Mouse (Mus musculus): ENCODE measurements at regions not wholly inside any gene's neighbourhood (a gene's known extent, or its start where the extent isn't known, plus 50 kb on each side); places are given as distances from the start of the nearest gene placed in this dataset.

DNA sequence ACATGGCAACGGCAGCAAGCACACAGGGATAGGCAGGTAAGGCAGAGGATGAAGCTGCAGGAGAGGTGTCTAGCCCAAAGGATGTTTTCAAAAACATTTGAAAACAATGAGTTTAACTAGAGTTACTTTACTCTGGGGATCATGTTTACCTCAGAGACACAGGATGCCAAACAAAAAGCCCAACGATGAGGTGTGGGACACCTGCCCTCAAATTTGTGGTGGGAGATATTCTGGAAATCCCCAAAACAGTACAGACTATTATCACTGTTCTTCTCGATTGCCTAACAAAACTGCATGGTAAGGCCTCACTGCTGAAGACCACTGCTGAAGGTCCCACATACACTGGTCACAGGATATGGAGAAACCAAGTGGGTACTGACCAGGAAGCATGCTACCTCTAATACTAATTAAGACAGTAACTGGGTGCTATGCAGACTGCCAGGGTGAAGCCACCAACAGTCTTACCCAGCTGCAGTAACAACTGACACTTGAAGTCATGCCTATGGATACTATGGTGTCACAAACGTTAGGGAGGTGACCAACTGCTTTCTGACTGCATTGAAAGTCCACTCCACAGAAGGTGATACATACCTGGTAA is 197.1 kb upstream of the Mkln1 start:
- no peak for DNase-seq

DNA sequence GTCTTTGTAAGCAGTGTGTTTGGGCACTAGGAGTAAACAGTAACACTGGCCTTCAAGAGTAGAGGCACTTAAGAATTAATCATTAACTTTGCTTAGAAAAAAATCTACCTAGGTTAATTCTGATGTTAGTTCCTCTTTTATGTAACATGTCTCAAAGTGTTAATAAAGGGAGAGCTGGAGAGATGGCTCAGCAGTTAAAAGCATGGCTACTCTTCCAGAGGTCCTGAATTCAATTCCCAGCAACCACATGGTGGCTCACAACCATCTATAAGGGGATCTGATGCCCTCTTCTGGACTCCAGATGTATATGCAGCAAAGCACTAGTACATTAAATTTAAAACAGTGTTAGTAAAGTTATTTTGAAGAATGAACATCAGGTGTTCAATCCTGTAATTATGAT is 195.9 kb upstream of the Mkln1 start:
- no peak for DNase-seq

DNA sequence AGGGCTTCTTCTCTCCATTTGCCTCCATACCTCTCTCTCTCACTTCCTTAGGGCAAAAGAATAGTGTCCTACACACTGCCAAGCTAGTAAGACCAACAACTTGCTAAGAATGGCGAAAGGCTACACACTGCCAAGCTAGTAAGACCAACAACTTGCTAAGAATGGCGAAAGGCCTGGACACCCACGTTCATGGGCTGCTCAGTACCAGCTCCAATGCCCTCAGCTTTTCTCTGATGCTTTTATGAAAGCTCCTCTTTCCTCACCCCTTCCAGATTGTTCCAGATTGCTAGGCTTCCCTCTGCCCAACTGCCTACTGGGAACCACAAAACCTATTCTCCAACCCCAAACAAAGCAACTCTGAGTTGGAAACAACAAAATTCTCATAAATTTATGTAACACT is 194.1 kb upstream of the Mkln1 start:
- DNase-seq, result no peak

DNA sequence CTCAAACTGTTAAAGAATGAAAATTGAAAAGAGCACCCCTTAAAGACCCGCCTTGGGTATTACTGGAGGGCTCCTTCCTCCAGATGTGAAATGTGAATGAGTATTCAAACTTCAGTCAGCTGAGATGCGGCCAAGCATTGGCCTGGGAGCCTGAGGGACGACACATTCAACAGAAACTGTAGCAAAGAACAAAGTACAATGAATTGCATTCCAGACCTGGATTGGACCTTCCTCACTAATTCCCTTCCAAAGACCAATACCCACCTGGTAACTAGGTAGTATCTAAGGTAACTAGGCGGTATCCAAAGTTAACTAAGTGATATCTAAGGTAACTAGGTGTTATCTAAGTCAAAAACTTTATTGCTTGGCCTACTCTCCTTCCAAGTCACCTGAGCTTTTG is 193.7 kb upstream of the Mkln1 start:
- DNase-seq, result no peak

DNA sequence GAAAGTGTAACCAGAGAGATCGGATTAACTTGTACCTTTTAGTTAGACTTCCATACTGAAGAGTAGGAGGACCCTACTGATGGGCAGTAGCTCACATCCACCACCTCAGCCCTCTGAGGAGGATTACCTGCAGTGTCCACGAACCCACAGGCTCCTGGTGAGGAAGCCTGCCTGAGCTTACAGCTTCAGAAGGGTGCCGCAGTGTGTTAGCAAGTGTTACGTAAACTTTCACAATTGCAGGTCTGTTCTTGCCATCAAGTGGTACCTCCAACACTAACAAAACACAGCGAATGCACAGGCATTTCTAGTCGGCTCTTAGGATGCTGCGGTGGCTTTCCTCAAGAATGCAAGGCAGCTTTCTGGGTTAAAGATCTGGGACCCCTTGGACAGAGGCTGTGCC is 192.4 kb upstream of the Mkln1 start:
- no peak for DNase-seq

DNA sequence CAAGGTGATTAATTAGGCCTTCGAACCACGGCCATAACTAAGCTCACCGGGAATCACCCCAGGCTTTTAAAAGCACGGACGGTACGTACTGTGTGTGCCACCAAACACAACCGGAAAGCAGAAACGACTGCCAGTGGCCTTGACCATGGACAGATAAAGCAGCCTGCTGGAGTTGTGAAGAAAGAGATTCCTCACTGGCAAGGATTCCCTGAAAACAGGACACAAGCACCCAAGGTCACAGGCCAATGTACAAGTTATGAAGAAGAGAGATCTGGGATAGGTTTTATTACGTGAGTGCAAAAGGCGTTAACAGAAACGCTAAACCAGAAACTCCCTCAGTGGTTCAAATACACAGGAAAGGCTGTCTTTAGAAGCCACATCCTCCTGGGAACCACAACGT is 191.3 kb upstream of the Mkln1 start:
- DNase-seq, result no peak

DNA sequence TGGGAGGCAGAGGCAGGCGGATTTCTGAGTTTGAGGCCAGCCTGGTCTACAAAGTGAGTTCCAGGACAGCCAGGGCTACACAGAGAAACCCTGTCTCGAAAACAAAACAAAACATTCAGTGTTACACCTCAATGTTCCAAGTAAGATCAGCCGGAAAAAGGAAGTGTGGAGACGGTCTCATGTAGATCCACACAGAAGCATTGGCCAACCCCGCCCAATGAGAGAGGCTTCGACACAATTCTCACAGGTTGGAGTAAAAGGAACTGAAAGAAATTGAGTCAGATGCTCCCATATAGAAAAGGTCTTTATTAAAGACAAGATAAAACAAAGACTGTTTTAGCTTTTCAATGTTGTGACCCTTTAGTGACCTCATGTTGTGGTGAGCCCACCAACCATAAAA is 190.3 kb upstream of the Mkln1 start:
- no peak for DNase-seq

DNA sequence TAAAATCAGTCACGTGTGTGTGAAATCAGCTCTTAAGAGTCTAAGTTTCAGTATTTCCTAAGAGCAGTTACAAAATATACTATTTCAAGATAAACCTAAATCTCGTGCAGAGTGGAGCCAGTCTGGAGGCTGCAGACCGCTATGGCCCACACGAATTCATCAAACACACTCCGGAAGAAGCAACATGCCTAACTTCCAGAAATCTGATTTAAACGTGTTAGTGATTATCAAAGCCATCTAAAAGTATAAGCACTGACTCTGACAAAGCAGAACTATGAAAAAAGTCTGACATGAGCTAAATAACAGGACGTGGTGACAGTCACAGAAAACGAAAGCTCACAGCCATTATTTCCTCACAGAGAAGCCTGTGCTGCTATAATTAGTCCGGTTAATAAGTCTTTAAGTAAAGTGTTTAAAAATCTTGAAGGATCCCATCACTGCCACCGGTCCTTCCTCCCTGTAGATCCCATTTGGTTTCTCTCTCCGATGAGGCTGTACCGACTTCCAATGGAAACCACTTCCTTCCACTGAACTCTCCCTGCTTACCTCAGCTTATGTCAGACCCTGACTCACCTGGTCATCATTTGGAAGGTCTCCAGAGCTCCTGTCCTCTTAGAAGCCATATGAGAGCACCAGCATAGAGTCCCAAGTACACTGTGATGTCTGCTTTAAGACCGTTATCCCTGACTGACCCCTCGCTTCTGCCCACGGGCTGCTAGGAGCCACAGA is 189.0 kb upstream of the Mkln1 start:
- DNase-seq, result no peak

DNA sequence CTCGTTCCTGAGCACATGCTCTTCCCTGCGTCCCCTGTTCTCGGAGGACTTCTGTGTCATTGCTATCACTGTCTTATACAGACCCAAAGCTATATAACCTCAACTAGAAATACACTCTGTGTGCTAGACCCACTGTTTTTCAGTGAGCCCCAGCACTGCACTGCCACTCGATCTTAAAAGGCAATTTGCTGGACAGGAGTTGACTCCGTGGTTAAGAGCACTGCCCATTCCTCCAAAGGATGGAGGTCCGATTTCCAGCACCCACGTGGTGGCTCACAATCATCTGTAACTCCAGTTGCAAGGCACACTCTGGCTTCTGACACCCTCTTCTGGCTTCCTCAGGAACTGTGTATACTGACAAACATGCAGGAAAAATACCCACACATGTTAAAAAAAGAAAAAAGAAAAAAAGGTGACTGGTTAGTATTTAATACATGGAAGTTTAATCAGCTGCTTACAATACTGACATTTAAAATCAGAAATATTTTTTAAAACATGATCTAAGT is 188.3 kb upstream of the Mkln1 start:
- no peak for DNase-seq

DNA sequence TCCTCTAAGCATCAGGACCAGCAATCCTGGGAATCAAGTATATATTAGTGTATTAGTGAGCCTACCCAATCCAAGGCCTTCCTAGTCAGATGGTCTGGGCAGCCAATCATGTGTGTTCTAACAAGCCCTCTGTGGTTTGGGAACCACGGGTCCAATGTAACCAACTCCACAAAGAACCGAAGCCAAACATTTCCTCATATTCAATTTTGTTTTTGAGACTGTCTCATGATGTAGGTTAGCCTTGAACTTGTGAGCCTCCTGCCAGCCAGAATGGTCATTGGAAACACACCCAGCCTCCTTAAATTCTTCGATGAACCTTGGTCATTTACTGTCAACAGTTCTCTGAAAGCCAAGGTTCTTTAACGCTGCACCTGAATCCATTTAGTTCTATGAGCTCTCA is 187.4 kb upstream of the Mkln1 start:
- DNase-seq, result no peak

DNA sequence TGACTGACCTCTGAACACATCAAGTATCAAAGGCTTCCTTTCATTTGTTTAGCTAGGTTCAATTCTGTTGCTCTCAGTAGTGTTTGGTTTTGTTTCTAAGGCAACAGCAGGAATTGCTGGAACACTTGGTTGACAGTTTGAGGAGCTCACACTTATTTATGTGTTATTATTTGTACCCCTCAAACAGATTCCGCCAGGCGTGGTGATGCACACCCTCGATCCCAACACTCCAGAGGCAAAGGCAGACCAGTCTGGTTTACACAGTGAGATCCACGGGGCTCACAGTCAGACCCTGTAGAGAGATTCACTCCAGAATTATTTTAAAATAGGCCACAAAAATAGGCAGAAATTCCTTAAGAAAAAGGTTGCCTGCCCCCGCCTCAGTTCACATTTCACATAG is 186.9 kb upstream of the Mkln1 start:
- DNase-seq, result no peak

DNA sequence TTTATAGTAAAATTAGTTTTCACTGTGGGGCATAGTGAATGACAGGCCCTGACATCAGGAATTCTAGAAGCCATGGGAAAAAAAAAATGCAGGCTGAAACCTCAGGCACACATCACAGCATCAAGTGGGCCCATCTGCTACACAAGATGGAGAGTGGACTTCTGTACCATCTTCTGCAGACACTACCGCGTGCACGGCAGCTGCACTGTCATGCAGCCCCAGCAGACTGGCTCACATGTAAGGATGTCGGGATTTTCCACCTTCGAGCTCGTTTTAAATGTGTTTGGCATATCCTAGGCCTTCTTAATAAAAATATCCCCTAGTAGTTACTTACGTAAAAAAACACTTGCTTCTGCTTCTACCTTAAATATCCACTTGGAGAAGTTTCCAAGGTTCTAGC is 186.5 kb upstream of the Mkln1 start:
- DNase-seq, result no peak

DNA sequence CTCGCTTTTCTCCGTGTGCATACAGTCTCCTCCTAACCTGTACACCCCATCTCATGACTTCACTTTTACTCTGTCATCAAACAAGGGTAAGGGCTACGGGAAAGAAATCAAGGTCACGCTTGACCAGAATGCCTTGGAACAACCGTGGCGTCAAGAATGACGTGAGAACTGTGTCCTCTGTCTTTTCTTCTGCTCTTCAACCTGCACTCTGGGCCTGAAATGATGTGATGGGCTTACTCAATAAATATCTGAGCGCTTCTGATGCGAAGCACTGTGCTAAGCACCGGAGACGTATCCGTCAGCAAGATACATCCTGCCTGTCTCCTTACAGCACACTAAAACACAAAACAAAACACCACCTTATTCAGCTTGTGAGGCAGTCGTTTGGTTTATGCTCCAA is 185.8 kb upstream of the Mkln1 start:
- no peak for DNase-seq

DNA sequence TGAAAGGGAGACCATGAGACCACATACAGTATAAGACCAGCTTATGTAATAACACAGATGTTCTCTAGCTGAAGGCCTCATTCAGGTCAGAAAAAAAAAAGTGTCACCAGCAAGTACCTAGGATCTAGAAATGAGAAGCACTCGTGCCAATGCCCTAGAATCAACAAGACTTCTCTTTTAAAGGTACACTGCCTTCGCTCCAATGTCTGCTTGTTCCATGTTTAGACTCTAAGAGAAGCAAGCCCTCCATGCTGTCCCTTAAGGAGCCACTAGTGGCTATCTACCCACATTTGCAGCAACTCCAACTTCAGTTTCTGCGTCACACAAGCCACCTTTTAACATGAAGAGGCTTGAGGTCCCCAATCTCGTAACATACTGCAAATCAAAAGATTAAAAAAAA is 185.4 kb upstream of the Mkln1 start:
- no peak for DNase-seq

DNA sequence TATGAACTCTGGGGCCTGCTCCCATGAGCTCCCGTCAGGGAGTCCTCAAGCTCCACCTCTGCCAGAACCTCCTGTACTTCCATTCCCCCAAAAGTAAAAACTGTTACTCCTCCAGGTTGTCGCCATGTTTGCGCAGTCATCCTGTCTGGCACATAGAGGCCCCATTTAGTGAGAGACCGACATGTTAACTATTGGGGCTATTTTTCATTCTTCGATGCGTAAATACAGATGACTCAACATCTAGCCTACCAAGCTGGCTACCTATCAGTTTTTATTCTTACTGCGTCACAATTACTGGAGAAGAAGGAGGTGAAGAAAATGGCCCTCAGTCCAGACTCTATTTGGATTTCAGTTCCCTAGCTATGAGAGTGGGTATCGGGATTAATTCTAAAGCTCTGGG is 182.9 kb upstream of the Mkln1 start:
- DNase-seq, result no peak

DNA sequence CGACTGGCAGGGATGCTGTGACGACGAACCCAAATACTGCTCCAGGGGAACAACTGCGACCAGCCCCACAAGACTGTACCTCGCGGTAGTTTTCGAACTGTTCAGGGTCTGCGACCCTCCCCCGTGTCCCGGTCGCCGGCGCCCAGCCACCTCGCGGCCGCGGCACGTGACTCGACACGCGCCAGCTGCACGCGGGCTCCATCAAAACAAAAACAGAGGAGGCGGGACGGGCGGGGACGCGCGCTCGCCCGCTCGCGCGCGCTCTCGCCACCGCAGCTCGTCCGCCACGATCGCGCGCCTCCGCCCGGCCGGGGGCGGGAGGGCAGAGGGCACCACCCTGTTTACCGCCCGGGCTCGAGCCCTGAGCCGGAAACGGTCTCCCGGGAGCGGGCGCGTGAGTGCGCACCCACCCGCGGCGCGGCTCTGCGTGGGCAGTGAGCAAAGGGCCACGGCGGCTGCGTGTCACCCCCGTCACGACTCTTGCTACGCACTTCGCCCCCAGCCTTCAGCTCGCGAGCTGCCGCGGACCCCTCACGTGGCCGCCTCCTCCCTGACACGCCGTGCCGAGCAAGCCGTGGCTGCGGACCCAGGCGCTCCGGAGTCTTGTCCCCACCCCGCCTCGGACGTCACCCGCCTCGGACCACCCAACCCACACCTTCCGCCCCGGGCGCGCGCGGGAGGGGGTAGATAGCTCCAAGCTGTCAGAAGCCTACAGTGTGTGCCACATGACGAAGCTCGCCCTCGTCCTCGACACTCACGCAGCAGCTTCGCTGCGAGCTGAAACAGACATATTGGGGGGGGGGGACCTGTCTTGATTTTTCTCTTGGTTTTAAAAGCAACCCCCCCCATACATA is 182.1 kb upstream of the Mkln1 start:
- peak; percentile 92 for DNase-seq

DNA sequence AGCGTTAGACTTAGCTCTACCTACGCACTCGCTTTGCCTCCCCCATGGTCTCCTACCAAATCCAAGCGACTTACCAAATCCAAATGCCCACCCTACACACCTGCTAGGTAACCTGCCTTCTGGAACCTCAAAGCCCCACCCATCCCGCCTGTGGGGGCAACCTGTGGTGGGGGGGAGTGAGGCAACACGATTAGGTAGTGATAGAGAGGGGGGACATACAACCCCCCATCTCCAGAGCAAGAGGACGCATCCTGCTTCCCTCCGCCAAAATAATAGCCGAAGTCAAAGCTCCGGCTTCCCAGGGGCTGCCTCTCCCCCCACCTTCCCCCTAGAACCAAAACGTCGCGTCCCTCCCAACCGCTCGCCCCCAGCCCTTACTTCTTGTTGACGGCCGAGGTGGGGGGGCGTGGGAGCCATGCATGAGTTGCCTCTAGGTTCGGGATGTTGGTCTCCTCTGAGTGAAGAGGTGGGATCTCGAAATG is 181.4 kb upstream of the Mkln1 start:
- peak; percentile 61 for DNase-seq

DNA sequence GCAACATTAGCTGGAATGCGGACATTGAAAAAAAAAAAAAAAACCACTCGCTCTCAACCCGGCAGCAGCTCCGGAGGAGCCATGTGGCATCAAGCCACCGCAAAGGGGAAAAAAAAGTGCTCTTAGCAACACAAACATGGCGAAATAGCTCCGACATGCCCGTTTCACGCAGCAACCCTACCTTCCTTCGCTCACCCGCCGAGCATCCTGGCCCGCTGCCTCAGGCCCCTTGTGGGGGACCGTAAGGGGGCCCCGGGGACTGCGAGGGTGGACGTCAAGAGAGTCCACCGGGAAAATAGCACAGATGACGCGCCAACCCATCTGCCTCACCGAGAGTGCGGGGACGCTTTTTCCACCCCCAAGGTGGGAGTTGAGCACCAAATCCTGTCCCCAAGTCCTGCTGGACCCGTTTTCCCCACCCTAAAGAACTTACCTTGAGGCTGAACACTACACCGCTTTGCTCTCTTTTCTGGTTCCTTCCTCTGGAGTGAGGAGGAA is 180.8 kb upstream of the Mkln1 start:
- DNase-seq, result peak; percentile 69

DNA sequence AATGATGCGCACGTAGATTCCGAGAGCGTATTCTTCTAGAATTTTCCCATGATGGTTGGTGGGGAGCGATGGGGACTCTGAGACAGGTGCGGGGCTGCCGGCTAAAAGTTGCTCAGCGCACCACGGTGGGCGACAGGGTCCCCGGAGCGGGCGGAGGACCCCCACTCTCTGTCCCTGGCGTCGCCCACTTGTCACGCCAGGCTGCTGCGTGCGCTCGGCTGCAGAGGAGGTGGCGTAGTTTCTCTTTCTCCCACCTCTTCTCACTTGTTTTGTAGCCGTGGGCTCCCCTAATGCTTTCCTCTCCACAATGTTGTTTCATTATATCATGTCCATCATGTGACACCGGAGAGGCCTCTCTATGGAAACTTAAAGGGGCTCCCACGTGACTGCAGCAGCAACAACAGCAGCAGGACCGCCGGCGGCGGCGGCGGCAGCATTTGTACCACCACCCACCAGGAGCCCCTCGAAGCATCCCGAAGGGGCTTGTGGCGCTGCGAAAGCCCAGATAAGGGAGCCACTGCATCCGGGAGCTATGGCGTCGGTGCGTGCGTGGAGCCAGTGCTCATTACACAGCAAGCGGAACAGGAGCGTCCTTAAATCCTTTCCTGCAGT is 180.3 kb upstream of the Mkln1 start:
- DNase-seq, result peak; percentile 79

DNA sequence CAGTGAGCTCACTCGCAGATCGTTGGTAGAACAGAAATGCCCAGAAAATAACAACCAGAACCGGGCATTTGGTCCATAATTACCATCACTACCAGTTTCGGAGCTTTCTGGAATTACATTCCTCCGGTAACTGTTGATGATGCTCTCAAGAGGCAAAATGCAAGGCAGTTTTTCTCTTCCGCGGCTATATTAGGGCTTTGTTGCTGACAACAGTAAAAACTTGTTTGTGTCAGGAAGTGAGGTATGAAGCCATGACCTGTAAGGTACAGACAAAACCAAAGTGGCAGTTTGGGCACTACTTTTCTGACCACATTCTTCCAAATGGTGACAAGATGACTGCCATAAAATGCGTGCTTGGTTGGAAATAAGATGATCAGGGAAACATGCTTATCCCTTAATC is 179.7 kb upstream of the Mkln1 start:
- DNase-seq, result no peak

DNA sequence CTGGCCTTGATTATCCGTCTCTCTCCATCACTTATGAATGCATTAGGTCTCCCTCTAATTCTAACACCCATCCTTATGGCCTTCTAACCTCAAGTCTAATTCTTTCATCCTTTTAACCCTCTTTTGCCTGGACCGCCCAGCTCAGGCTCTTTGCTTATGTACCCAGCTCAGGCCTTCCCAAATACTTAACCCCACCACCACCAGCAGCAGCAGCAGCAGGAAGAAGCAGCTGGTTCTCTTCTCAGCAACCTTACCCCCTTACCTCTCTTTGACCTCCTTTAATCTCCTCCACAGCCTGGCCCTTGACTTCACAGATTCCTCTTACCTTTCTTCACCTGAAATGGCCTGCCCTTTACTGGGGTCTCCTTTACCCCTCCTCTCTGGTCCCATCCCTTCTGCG is 178.8 kb upstream of the Mkln1 start:
- DNase-seq, result no peak

DNA sequence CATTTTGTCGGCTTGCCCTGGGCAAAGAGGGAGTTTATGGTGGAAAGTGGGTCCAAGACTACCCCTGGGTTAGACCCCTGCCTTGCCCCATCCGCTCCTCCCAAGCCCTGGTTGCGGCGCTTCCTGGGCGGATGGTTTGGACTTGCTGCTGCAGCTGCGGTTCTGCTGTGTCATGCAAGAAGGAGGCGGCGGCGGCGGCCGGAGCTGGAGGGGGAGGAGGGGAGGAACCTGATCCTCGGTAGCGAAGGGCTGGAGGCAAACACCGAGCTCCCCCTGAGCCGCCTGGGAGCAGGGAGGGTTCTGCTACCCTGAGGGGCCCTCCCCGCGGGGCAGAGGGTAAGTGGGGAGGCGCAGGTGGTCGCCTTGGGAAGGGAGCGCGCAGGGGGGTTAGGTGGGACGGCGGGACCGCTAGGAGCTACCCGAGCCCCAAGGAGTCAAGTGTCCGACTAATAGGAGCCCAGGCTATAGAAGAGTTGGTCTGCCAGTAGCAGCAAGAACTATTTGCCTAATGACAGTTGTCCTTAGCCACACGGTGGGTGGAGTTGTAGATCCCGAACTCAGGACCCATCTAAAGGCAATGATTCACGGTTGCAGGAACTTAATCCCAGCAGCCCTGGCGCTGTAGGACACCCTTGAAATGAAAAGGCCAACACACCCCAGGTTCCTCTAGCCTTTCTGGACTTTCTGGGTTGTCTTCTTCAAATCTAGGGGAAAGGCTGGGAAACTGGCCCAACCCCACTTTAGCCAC is 178.2 kb upstream of the Mkln1 start:
- peak; percentile 84 for DNase-seq
